Mouse (Mus musculus) testis, adult 2 months (tissue): ENCODE measurements at regions not wholly inside any gene's neighbourhood (a gene's known extent, or its start where the extent isn't known, plus 50 kb on each side); places are given as distances from the start of the nearest gene placed in this dataset.

Source experiments
- CTCF ChIP-seq: fragments of 200-500 bp; IDR thresholded peaks from 2 replicates; pipeline ENCODE4 v1.5.1; 2012; ENCODE audit warnings: low read depth, mild to moderate bottlenecking, inconsistent platforms, low read length, moderate library complexity; ENCODE audit not compliant: control insufficient read depth, insufficient read depth, insufficient replicate concordance
- POLR2A ChIP-seq: fragments of 200-500 bp; IDR thresholded peaks from 2 replicates; pipeline ENCODE4 v1.6.1; 2012; ENCODE audit warnings: low read depth, mild to moderate bottlenecking, inconsistent platforms, low read length, moderate library complexity; ENCODE audit not compliant: control insufficient read depth

GRCm38 (mm10) chr9:116468569-116469250 is 293.6 kb upstream of the Tgfbr2 start:
- no peak for TF ChIP-seq CTCF
- no peak for TF ChIP-seq POLR2A
